Mouse (Mus musculus): ENCODE results near the gene Otos.

Otos gene

DNA sequence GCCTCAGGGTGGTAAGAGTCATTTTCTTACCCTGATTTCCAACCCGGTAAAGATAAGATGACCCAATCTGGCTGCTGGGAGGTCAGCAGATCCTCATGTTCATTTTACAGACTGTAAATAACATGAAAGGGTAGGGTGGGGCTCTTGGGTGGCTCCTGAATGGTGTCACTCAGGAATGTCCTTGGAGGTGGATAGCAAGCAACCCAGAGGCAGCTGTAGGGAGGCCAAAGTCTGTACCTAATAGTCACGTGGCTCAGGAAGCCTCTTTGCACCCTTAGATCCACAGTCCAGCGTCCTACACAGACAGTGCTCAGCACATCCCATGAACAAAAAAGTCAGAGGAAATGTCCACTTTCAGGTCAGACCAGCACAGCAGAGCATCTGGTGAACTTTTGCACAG lies 52.6 kb downstream of the Otos start:
- no peak for DNase-seq
